Mouse (Mus musculus): ENCODE measurements around the gene Ache. TPM values are rescaled to one million over a fixed set of nuclear protein-coding genes. Genes with fewer than 3 reads are reported as not detected.
A peak's percentile ranks its signal among the peaks of the same experiment; 100 is the strongest.

The Ache gene
- total RNA-seq, 2 experiments from 2014 or later: 1.8 to 2.6 TPM

GRCm38 (mm10) chr5:137333512-137334174 lies 46.3 kb downstream of the Ache start, which contains the start of gene Slc12a9:
Gene Slc12a9, minus strand, starts transcription at chr5:137333597.
- DNase-seq: peak; percentile 94 to 96

GRCm38 (mm10) chr5:137334317-137334716 lies 47.0 kb downstream of the Ache start:
- DNase-seq: no peak

GRCm38 (mm10) chr5:137335066-137335465 lies 47.7 kb downstream of the Ache start:
- DNase-seq: no peak

GRCm38 (mm10) chr5:137337190-137337589 lies 49.9 kb downstream of the Ache start:
- no peak for DNase-seq

- DNase-seq: peak; percentile 94 to 95
These were observed 50.9 kb downstream of the Ache start for GRCm38 (mm10) chr5:137338256-137338655.

GRCm38 (mm10) chr5:137338663-137339289 lies 51.5 kb downstream of the Ache start:
- peak; percentile 80 to 88 for DNase-seq

- peak; percentile 75 to 88 for DNase-seq
These were observed 52.1 kb downstream of the Ache start for GRCm38 (mm10) chr5:137339290-137339979.

GRCm38 (mm10) chr5:137340222-137340621 lies 52.9 kb downstream of the Ache start:
- no peak for DNase-seq

- no peak for DNase-seq
These were observed 55.2 kb downstream of the Ache start for GRCm38 (mm10) chr5:137342407-137343012.

GRCm38 (mm10) chr5:137343412-137343811 lies 56.1 kb downstream of the Ache start:
- DNase-seq: no peak

- no peak for DNase-seq
These were observed 56.5 kb downstream of the Ache start for GRCm38 (mm10) chr5:137343869-137344268.

Small RNA genes lying within 50 kb of the gene (microRNA-seq; reads per million reads assigned to microRNA genes)
- gene Mir7036 (0.38 to 0.81 reads per million in 2 experiments), gene Mir8116 (0 to 0.38 reads per million in 2 experiments)

Other genes starting within 250 kb of the Ache start
- gene Ap1s1, start 241.4 kb upstream of the Ache start, total RNA-seq (2021): 10 to 100 TPM; 37.5 to 40.2 TPM
- gene Serpine1, start 215.3 kb upstream of the Ache start, total RNA-seq (2021): 10 to 100 TPM; 18.4 to 33.2 TPM
- 10 to 100 TPM; 19.0 to 21.5 TPM for gene Trim56, start 171.3 kb upstream of the Ache start, total RNA-seq (2021)
- not detected for gene Muc3, start 138.2 kb upstream of the Ache start, total RNA-seq (2021)
- under 1 TPM; 0.33 to 0.40 TPM for gene Muc3a, start 75.1 kb upstream of the Ache start, total RNA-seq (2021)
- gene Ufsp1, start 7.1 kb downstream of the Ache start, total RNA-seq (2021): 10 to 100 TPM in 1 of 2 experiments, 1 to 10 TPM in 1; 8.1 to 10.7 TPM
- gene Srrt, start 20.2 kb downstream of the Ache start, total RNA-seq (2021): 10 to 100 TPM; 44.4 to 55.6 TPM
- 10 to 100 TPM; 12.0 to 13.3 TPM for gene Trip6, start 26.9 kb downstream of the Ache start, total RNA-seq (2021)
- 1 to 10 TPM; 1.5 to 1.8 TPM for gene Slc12a9, start 46.1 kb downstream of the Ache start, total RNA-seq (2021)
- 10 to 100 TPM; 37.1 to 38.8 TPM for gene Ephb4, start 62.6 kb downstream of the Ache start, total RNA-seq (2021)
- gene Zan, start 189.5 kb downstream of the Ache start, total RNA-seq (2021): not detected
- gene Pop7, start 215.0 kb downstream of the Ache start, total RNA-seq (2021): 10 to 100 TPM; 13.9 to 15.0 TPM
- gene Gigyf1, start 231.0 kb downstream of the Ache start, total RNA-seq (2021): 10 to 100 TPM; 31.2 to 32.5 TPM
- gene Epo, start 245.7 kb downstream of the Ache start, total RNA-seq (2021): not detected
- 100 to 1,000 TPM; 233 to 247 TPM for gene Gnb2, start 246.0 kb downstream of the Ache start, total RNA-seq (2021)

Data from heart, adult 18-20 months (tissue).